Mouse (Mus musculus) right cerebral cortex, postnatal 36 days (tissue): Measurements from ENCODE around the gene Lrrc72.

ENCODE experiments used
- DNase-seq, 2 experiments: peaks; one replicate each; pipeline ENCODE4 v3.0.0; 2022; ENCODE audit warnings: low spot score in 2 of 2, mixed read lengths in 1 of 2

Lrrc72 gene

DNA sequence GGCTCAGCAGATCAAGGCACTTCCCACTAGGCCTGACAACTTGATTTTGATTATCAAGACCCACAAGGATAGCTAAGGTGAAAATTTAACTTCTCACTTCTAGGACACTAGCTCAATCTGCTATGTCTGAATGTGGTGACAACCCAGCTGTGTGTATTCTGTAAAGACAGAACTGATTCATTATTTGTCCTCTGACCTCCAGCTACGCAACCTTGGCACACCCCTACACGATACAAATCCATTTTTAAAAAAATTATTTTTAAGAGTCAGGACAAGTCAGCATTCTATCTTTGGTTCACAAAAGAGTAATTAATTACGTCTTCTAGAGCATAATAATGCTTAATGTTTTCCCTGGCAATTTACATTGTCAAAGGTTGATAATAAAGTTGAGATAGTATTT, 63.6 kb downstream of the Lrrc72 start:
- DNase-seq, result no peak

DNA sequence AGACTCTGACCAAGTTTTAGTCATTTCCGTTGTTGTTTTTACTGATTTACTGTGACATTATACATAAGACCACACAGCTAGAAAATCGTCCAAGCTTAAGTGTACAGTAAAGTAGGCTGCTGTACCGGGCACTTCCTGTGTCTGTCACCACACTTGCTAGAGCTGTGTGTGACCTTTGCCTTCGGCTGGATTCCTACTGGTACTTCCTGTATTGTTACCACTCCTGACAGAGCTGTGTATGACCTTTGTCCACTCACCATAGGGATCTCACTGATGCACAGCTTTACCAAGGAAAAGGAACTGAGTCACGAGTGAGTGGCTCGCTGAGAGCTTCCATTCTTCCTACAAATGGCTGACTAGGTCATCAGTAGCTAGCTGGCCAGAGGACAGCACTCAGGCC, 66.1 kb downstream of the Lrrc72 start:
- no peak for DNase-seq

DNA sequence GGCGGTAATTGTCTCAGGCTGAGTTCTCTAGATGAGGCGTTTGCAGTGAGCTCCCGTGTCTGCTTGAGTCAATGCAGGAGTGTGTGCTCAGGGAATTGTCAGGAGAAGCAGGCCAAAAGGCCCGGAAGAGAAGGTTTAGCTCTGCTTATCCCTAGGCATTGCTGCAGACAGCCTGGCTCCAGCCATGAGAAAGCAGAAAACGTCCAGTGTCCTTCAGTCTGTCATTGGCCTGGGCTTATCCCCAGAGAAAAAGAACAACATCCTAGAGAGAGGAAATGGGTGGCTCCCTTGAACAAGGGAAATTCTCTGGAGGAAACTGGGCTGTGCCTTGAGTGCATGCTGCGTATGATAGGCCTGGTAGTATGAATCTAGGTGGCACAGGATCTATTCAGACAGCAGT, 70.6 kb downstream of the Lrrc72 start:
- no peak for DNase-seq

DNA sequence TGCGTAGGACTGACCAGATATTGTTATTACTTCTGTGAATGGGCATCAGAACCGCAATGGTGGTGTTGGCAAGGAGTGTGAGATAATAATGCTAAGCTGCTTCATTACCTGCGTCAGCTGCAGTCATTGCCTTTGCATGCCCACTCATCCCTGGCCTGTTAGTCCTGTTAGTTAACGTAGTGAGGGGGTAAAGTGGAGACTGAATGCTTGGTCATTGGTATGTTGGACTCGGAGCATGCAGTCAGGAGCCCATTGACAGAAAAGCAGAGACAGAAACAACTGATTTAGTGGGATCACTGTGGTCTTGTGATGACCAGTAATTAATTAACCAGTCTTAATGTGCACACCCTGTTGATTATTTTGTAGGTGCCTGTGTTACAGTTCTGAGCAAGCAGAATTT, 76.0 kb downstream of the Lrrc72 start:
- no peak for DNase-seq

DNA sequence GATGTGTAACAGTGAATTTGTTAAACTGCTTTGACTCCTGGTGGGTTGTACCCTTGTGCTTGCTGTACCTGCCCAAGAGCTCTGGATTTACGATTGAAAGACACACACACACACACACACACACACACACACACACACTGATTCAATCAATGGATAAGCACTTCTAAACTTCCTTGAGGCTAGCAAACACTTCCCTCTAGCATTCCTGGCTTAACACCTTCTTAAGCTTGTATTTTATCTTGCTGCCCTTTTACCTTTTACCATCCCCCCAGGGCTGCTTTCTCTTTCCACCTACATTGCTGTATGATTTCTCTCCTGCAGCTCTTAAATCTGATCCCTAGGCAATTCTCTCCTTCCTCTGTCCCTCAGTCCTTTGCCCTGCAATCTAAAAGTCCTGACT, 87.9 kb downstream of the Lrrc72 start:
- DNase-seq, result no peak

DNA sequence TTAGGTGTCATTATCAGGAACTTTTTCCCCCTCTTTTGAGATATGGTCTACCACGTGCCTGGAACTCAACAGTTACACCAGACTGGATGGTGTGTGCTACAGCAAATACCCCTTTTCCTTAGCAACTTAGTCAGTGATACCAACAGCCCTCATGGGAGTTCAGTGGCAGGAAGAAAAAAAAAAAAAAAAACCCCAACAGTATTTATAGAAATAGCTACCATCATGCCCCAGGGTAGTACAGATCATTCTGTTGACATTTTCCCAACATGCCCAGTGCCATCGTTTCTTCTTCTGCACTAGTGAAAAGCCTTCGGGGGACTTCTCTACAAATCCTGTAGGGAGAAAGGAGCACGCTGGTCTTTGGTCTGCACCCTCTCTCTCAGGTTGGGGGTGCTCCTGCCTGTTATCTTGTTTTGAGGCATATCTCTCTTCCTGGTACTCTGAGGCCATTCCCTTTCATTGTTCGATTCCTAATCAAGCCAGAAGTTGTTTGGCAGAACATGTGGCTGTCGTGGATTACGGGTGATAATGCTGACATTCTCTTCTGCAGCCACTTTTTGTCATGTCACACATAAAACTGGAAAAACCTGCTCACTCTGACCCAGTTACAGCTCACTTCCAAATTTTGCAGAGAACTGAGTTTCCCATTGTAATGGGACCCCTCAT, 88.9 kb downstream of the Lrrc72 start:
- DNase-seq, result no peak
